Mouse (Mus musculus) forebrain, embryonic 16.5 days (tissue): ENCODE measurements around the gene Ppp1r12a. TPM values are rescaled to one million over a fixed set of nuclear protein-coding genes. Genes with fewer than 3 reads are reported as not detected.
A peak's percentile ranks its signal among the peaks of the same experiment; 100 is the strongest.
"Not testable (repeated sequence)": the region's sequence is repeated elsewhere in the genome, so short reads cannot be mapped to it uniquely, and the experiment has no call there.

Experiments
- ATAC-seq: fragments of 200-750 bp; cut with Nextera tagmentation; 2 replicates; pipeline ENCODE4 v1.8.0; 2017; ENCODE audit warnings: mild to moderate bottlenecking, moderate library complexity
- H3K27ac ChIP-seq: fragments of 300-500 bp; sonication (generic); 2 replicates; pipeline ENCODE4 v1.5.1; 2014; ENCODE audit warnings: low read length, control low read depth
- H3K27me3 ChIP-seq: fragments of 300-500 bp; sonication (generic); replicated peaks from 2 replicates; pipeline ENCODE4 v1.6.1; 2014; ENCODE audit warnings: low read length; ENCODE audit not compliant: control insufficient read depth, insufficient read depth
- H3K36me3 ChIP-seq: fragments of 300-500 bp; sonication (generic); 2 replicates; pipeline ENCODE4 v1.6.1; 2014; ENCODE audit not compliant: control insufficient read depth, insufficient read depth
- H3K4me1 ChIP-seq: fragments of 300-500 bp; sonication (generic); replicated peaks from 2 replicates; pipeline ENCODE4 v1.6.1; 2014; ENCODE audit warnings: low read length; ENCODE audit not compliant: control insufficient read depth, insufficient read depth
- H3K4me2 ChIP-seq: fragments of 300-500 bp; sonication (generic); 2 replicates; pipeline ENCODE4 v1.6.1; 2014; ENCODE audit warnings: mild to moderate bottlenecking, low read length, control low read depth
- H3K4me3 ChIP-seq: fragments of 300-500 bp; sonication (generic); replicated peaks from 2 replicates; pipeline ENCODE4 v1.5.1; 2014; ENCODE audit warnings: mild to moderate bottlenecking, low read length, control low read depth
- H3K9ac ChIP-seq: fragments of 300-500 bp; sonication (generic); replicated peaks from 2 replicates; pipeline ENCODE4 v1.6.1; 2014; ENCODE audit warnings: low read depth, low read length, control low read depth
- H3K9me3 ChIP-seq: fragments of 300-500 bp; sonication (generic); 2 replicates; pipeline ENCODE4 v1.6.1; 2016; ENCODE audit warnings: low read length; ENCODE audit not compliant: control insufficient read depth
- WGBS: fragments of 180-500 bp; shearing (Covaris S2); extraction: QIAGEN DNeasy Blood & Tissue Kit; methylation state at CpG from one replicate; pipeline ENCODE4 v1.1.7; 2014; 5-methylcytosine and 5-hydroxymethylcytosine counted together
- polyA plus RNA-seq: library from polyadenylated mRNA; unstranded; fragments of >200 nt; fragmentation: Nextera tagmentation; extraction: Ambion mirVana; gene quantifications from 2 replicates; pipeline ENCODE4 v1.2.1, GENCODE M21; 2015

Ppp1r12a gene
- polyA plus RNA-seq, 1 experiment from 2014 or later, result 81.7 TPM

DNA sequence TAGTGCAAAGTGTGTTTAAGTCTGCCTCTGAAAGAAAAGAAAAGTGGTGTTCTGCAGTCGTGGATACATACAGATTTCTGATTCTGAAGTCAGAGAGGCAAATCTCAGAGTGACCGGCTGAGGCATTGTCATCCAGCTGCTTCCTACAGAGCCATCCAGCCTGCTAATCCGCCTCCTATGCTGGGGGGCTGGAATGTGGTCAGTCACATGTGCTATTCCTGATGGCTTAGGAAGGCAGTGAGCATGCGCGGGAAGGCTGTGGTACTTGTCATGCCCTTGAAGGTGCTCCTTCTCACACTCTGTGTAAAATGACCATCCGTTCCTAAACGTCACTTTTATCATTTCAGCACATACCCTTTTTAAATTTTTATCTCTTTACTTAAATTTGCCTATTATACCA is 109.2 kb downstream of the Ppp1r12a start:
- Histone ChIP-seq H3K9me3 (no peaks in the 10 kb centered on the region), H3K4me3 (no peak overlapping the region), H3K36me3 (peaks cover 33% of the 10 kb centered on the region), H3K27me3 (no peaks in the 10 kb centered on the region), H3K27ac (no peak overlapping the region), H3K4me2 (no peak overlapping the region), H3K4me1 (no peaks in the 10 kb centered on the region), H3K9ac (no peak overlapping the region)
- 74% methylated on average over 7 of the region's 7 CpGs for WGBS
- no peak for ATAC-seq

DNA sequence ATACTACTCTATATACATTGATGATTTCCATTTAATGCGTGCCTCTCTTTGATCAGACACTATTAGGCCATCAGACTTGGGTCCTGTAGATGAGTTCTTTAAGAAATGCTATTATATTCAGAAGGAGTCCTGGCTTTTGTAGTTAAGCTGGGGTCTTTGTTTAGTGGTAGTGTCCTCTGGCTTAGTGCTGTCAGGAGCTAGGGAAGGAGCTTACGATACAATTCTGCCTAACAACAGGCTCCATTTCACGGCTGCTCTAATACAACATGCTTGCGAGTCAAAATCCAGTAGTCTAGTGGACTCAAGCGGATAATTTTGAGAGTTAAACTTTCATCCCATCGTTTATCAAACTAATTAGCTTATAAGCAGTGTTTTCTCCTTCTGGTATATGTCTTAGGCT is 114.7 kb downstream of the Ppp1r12a start:
- Histone ChIP-seq H3K27ac (no peak overlapping the region), H3K36me3 (peaks cover 18% of the 10 kb centered on the region), H3K4me3 (no peak overlapping the region), H3K27me3 (no peaks in the 10 kb centered on the region), H3K4me2 (no peak overlapping the region), H3K9ac (no peak overlapping the region), H3K4me1 (no peaks in the 10 kb centered on the region), H3K9me3 (no peaks in the 10 kb centered on the region)
- 70% methylated on average over 6 of the region's 6 CpGs for WGBS
- no peak for ATAC-seq

- H3K36me3 ChIP-seq, result peaks cover 18% of the 10 kb centered on the region
- H3K9me3 ChIP-seq, result no peaks in the 10 kb centered on the region
- WGBS, result 75% methylated on average over 7 of the region's 7 CpGs
- no peak overlapping the region for H3K9ac ChIP-seq
- H3K27ac ChIP-seq, result no peak overlapping the region
- no peak overlapping the region for H3K4me2 ChIP-seq
- no peak for ATAC-seq
- no peaks in the 10 kb centered on the region for H3K4me1 ChIP-seq
- no peak overlapping the region for H3K4me3 ChIP-seq
- H3K27me3 ChIP-seq, result no peaks in the 10 kb centered on the region
Observed at GRCm38 (mm10) chr10:108277198-108277597, 115.2 kb downstream of the Ppp1r12a start.

- ATAC-seq, H3K4me1 ChIP-seq: not testable (repeated sequence)
- 92% methylated on average over 2 of the region's 5 CpGs for WGBS
Observed at GRCm38 (mm10) chr10:108281099-108281498, 119.1 kb downstream of the Ppp1r12a start.

DNA sequence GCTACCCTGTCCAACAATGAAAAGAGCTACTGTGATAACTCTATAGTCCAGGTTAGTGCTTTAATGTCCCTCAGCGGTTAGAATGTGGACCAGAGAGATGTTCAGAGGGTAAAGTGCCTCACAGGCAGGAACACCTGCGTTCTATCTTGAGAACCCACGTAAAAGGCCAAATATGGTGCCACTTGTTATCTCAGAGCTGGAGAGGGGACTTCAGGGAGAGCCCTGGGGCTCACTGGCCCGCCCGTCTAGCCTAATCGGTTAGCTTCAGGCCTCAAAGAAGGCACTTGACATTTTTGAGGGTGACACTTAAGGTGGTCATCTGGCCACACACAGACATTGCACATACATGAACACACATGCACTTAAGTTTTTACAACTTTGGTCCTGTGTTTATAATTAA is 120.4 kb downstream of the Ppp1r12a start:
- H3K27me3 ChIP-seq, result no peaks in the 10 kb centered on the region
- H3K4me2 ChIP-seq, result no peak overlapping the region
- WGBS, result 95% methylated on average over 6 of the region's 6 CpGs
- 0 out of 2 replicates have a peak, but pooled peaks cover 4% of the 10 kb centered on the region for H3K36me3 ChIP-seq
- no peak overlapping the region for H3K4me3 ChIP-seq
- H3K9me3 ChIP-seq, result no peaks in the 10 kb centered on the region
- H3K27ac ChIP-seq, result no peak overlapping the region
- no peak overlapping the region for H3K9ac ChIP-seq
- H3K4me1 ChIP-seq, result no peaks in the 10 kb centered on the region
- ATAC-seq, result no peak

More at GRCm38 (mm10) chr10:108281099-108281498, 119.1 kb downstream of the Ppp1r12a start:
- H3K9ac ChIP-seq, H3K4me2 ChIP-seq, H3K27me3 ChIP-seq, H3K4me3 ChIP-seq, H3K36me3 ChIP-seq, H3K9me3 ChIP-seq, H3K27ac ChIP-seq: not testable (repeated sequence)

GRCm38 (mm10) chr10:108283418-108283817 is 121.4 kb downstream of the Ppp1r12a start:
- Histone ChIP-seq H3K27ac (no peak overlapping the region), H3K4me1 (no peaks in the 10 kb centered on the region), H3K36me3 (0 out of 2 replicates have a peak, but pooled peaks cover 4% of the 10 kb centered on the region), H3K9ac (no peak overlapping the region), H3K9me3 (no peaks in the 10 kb centered on the region), H3K27me3 (no peaks in the 10 kb centered on the region), H3K4me3 (no peak overlapping the region), H3K4me2 (no peak overlapping the region)
- no peak for ATAC-seq
- WGBS, result 89% methylated on average over 2 of the region's 2 CpGs

- H3K27ac ChIP-seq, result no peak overlapping the region
- no peak for ATAC-seq
- H3K9me3 ChIP-seq, result no peaks in the 10 kb centered on the region
- H3K4me2 ChIP-seq, result no peak overlapping the region
- no peaks in the 10 kb centered on the region for H3K4me1 ChIP-seq
- no peaks in the 10 kb centered on the region for H3K27me3 ChIP-seq
- no peak overlapping the region for H3K4me3 ChIP-seq
- 84% methylated on average over 4 of the region's 4 CpGs for WGBS
- H3K9ac ChIP-seq, result no peak overlapping the region
- H3K36me3 ChIP-seq, result 0 out of 2 replicates have a peak, but pooled peaks cover 4% of the 10 kb centered on the region
Observed at GRCm38 (mm10) chr10:108283837-108284236, 121.8 kb downstream of the Ppp1r12a start.

- H3K4me2 ChIP-seq, result no peak overlapping the region
- no peak overlapping the region for H3K27ac ChIP-seq
- ATAC-seq, result no peak
- no peak overlapping the region for H3K4me3 ChIP-seq
- 0 out of 2 replicates have a peak, but pooled peaks cover 4% of the 10 kb centered on the region for H3K36me3 ChIP-seq
- no peaks in the 10 kb centered on the region for H3K4me1 ChIP-seq
- H3K27me3 ChIP-seq, result no peaks in the 10 kb centered on the region
- no peak overlapping the region for H3K9ac ChIP-seq
- 83% methylated on average over 4 of the region's 4 CpGs for WGBS
- H3K9me3 ChIP-seq, result no peaks in the 10 kb centered on the region
Observed at GRCm38 (mm10) chr10:108284445-108284844, 122.5 kb downstream of the Ppp1r12a start.

DNA sequence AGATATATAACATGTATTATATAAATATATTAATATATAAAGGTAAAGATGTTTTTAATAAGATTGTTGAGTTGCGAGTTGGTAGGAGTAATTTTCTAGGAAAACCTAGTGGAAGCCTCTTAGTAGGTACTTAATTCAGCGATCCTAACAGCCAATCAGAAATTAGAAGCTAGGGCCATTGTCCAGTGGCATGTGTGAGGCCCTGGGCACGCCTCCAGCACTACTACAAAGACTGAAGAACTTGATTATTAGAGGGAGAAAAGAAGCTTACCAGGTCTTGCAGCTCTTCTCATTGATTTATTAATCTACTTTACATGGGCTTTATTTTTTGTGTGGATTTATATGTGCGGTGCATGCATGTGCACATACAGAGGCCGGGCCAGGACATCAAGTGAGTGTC is 123.0 kb downstream of the Ppp1r12a start:
- Histone ChIP-seq H3K27ac (no peak overlapping the region), H3K36me3 (0 out of 2 replicates have a peak, but pooled peaks cover 4% of the 10 kb centered on the region), H3K4me3 (no peak overlapping the region), H3K4me2 (no peak overlapping the region), H3K9ac (no peak overlapping the region), H3K4me1 (no peaks in the 10 kb centered on the region), H3K9me3 (no peaks in the 10 kb centered on the region), H3K27me3 (no peaks in the 10 kb centered on the region)
- 67% methylated on average over 5 of the region's 5 CpGs for WGBS
- peak; percentile 9; the same call in 1 of the 2 replicates for ATAC-seq
